Mouse (Mus musculus): ENCODE data around the gene Prkag1. TPM values are rescaled to one million over a fixed set of nuclear protein-coding genes. Genes with fewer than 3 reads are reported as not detected.

The Prkag1 gene
- polyA plus RNA-seq, 1 experiment from 2014 or later = 97.7 TPM

GRCm38 (mm10) chr15:98806809-98807770 lies 24.2 kb downstream of the Prkag1 start:
- Histone ChIP-seq H3K36me3 (peaks cover 18% of the 10 kb centered on the region), H3K4me3 (peak overlapping the region; percentile 51), H3K9me3 (replicated peaks) (no peaks in the 10 kb centered on the region), H3K27ac (peak overlapping the region; percentile 44), H3K27me3 (ENCODE audit: low read depth, poor library complexity, severe bottlenecking) (peaks cover 95% of the 10 kb centered on the region), H3K4me1 (peaks cover 49% of the 10 kb centered on the region)
- DNase-seq (ENCODE audit: low spot score) = peak; percentile 63
- 1% methylated on average over 56 of the region's 58 CpGs for WGBS

DNA sequence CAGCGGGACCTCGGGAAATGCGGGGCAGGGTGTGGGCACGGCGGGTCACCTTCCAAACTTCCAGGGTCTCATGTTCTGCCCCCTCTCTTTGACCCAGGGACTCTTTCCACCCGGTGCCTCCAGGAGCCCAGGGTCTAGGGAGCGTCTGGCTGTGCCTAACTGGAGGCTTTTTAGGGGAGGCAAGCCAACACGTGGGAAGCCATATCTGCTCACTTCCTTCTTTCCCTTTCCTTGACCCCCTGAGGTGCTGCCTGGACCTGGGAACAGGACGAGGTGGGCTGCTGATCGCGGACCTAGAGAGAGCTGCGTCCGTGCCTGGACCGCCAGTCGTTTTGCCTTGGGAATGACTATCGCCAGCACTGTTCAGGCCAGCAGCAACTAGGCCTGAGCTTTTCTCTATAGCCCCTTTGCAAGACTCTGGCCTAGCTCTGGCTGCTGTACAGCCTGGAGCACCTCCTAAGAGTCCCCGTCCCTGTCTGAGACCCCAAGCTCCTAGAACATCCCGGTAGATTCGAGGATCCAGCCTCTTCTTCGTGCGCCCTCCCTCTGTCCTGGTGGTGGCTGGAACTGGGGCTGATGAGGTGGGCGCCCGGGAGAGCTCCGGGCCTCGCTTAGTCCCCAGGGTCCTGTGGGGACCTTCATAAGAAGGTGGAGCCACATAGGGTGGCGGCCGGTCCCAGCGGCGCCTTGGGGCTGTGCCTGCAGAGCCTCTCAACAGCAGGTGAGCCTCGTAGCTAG lies 25.1 kb downstream of the Prkag1 start:
- peaks cover 100% of the 10 kb centered on the region for H3K27me3 ChIP-seq (ENCODE audit: low read depth, poor library complexity, severe bottlenecking)
- H3K27ac ChIP-seq = peak overlapping the region; percentile 59
- H3K36me3 ChIP-seq = peaks cover 10% of the 10 kb centered on the region
- H3K9me3 ChIP-seq (replicated peaks) = no peaks in the 10 kb centered on the region
- peak; percentile 55 for DNase-seq (ENCODE audit: low spot score)
- peaks cover 49% of the 10 kb centered on the region for H3K4me1 ChIP-seq
- WGBS = 3% methylated on average over 30 of the region's 30 CpGs
- H3K4me3 ChIP-seq = peak overlapping the region; percentile 51

GRCm38 (mm10) chr15:98805324-98806040 lies 25.8 kb downstream of the Prkag1 start:
- WGBS = under 1% methylated on average over 64 of the region's 64 CpGs
- Histone ChIP-seq H3K27ac (peak overlapping the region; percentile 59; the same call in 1 of the 2 replicates), H3K4me3 (peak overlapping the region; percentile 51), H3K36me3 (0 out of 2 replicates have a peak, but pooled peaks cover 3% of the 10 kb centered on the region), H3K9me3 (replicated peaks) (no peaks in the 10 kb centered on the region), H3K27me3 (ENCODE audit: low read depth, poor library complexity, severe bottlenecking) (peaks cover 100% of the 10 kb centered on the region), H3K4me1 (peaks cover 49% of the 10 kb centered on the region)
- DNase-seq (ENCODE audit: low spot score) = peak; percentile 84

- Histone ChIP-seq H3K9me3 (replicated peaks) (no peaks in the 10 kb centered on the region), H3K27ac (no peak overlapping the region), H3K4me3 (peak overlapping the region; percentile 29), H3K4me1 (peaks cover 49% of the 10 kb centered on the region), H3K36me3 (no peaks in the 10 kb centered on the region), H3K27me3 (ENCODE audit: low read depth, poor library complexity, severe bottlenecking) (peaks cover 100% of the 10 kb centered on the region)
- DNase-seq (ENCODE audit: low spot score) = peak; percentile 92
- under 1% methylated on average over 32 of the region's 32 CpGs for WGBS
Observed at GRCm38 (mm10) chr15:98804054-98804453, 27.3 kb downstream of the Prkag1 start.

- 5% methylated on average over 8 of the region's 8 CpGs for WGBS
- peaks cover 45% of the 10 kb centered on the region for H3K4me1 ChIP-seq
- DNase-seq (ENCODE audit: low spot score) = no peak
- H3K4me3 ChIP-seq = no peak overlapping the region
- no peaks in the 10 kb centered on the region for H3K36me3 ChIP-seq
- no peak overlapping the region for H3K27ac ChIP-seq
- no peaks in the 10 kb centered on the region for H3K9me3 ChIP-seq (replicated peaks)
- peaks cover 100% of the 10 kb centered on the region for H3K27me3 ChIP-seq (ENCODE audit: low read depth, poor library complexity, severe bottlenecking)
Observed at GRCm38 (mm10) chr15:98802926-98803325, 28.4 kb downstream of the Prkag1 start.

- Histone ChIP-seq H3K27me3 (ENCODE audit: low read depth, poor library complexity, severe bottlenecking) (peaks cover 100% of the 10 kb centered on the region), H3K4me1 (peaks cover 28% of the 10 kb centered on the region), H3K36me3 (no peaks in the 10 kb centered on the region), H3K27ac (no peak overlapping the region), H3K4me3 (no peak overlapping the region), H3K9me3 (replicated peaks) (no peaks in the 10 kb centered on the region)
- peak; percentile 92 for DNase-seq (ENCODE audit: low spot score)
- 10% methylated on average over 12 of the region's 12 CpGs for WGBS
Observed at GRCm38 (mm10) chr15:98799396-98799795, 31.9 kb downstream of the Prkag1 start.

GRCm38 (mm10) chr15:98798903-98799302 lies 32.4 kb downstream of the Prkag1 start:
- H3K4me3 ChIP-seq = no peak overlapping the region

DNA sequence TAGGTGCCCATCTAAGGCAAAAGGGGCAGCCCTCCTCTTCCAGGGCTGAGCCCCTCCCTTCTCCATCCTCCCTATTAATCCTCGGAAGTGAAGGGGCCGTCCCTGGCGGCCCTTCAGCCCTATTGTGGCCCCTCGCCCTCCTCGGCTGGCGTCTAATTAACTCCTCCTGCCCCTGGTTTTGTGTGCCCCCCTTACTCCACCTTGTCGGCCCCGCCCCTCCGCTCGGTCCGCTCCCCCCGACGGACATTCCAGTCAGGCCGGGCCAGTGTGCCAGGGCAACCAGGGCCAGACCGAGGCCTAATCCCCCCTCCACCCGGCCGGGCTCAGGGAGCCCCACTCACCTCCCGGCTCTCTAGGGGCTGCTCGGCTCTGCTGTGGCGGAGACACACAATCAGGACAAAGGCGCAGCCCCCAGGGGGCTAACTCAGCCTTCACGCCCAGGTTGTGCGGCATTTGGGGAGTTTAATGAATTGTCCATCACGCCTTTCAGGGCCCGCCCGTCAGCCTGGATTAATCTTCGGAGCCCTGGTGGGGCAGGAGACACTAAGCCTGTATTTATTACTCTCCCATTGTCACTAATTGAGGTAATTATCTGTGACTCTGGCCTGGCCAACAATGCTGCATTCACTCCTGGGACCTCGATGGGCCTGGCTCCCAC lies 33.4 kb downstream of the Prkag1 start:
- Histone ChIP-seq H3K4me1 (peaks cover 29% of the 10 kb centered on the region), H3K9me3 (replicated peaks) (no peaks in the 10 kb centered on the region), H3K27ac (no peak overlapping the region), H3K36me3 (no peaks in the 10 kb centered on the region), H3K27me3 (ENCODE audit: low read depth, poor library complexity, severe bottlenecking) (peaks cover 100% of the 10 kb centered on the region), H3K4me3 (peak overlapping the region; percentile 33)
- DNase-seq (ENCODE audit: low spot score) = peak; percentile 47
- WGBS = 2% methylated on average over 28 of the region's 28 CpGs

More at GRCm38 (mm10) chr15:98798903-98799302, 32.4 kb downstream of the Prkag1 start:
- peaks cover 100% of the 10 kb centered on the region for H3K27me3 ChIP-seq (ENCODE audit: low read depth, poor library complexity, severe bottlenecking)
- peaks cover 28% of the 10 kb centered on the region for H3K4me1 ChIP-seq
- 52% methylated on average over 3 of the region's 3 CpGs for WGBS
- no peak overlapping the region for H3K27ac ChIP-seq
- no peaks in the 10 kb centered on the region for H3K9me3 ChIP-seq (replicated peaks)
- H3K36me3 ChIP-seq = no peaks in the 10 kb centered on the region
- no peak for DNase-seq (ENCODE audit: low spot score)

DNA sequence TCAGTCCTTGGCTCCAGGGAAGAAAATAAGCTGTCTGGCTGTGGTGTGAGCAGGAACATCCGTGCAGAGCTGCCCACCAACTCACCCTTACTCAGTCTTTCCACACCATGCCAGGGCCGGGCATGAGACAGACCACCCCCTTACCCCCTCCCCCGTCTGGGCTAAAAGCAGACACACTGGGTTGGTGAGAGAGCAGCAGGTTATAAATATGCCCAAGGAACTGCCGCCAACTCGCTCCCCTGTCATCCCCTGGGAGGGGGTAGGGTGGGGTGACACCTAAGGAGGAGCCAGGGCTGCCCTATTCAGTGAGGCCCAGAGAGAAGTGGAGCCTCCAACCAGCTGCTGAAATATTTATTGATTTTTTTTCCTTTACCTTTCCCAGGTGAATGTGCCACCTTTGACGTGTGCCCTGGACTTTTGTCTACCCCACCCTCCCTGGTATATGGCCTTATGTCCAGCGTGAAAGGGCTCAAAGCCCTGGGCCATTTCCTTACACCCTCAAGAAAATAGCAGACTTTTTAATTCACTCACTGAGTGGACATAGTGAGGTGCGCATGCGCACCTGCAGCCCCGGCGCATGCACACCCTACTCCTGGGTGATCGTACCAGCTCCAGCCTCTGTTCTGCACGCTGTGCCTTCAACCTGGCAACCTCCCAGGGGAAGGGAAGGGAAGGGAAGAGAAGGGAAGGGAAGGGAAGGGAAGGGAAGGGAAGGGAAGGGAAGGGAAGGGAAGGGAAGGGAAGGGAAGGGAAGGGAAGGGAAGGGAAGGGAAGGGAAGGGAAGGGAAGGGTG lies 34.3 kb downstream of the Prkag1 start:
- H3K9me3 ChIP-seq (replicated peaks) = no peaks in the 10 kb centered on the region
- WGBS = 8% methylated on average over 13 of the region's 13 CpGs
- 0 out of 2 replicates have a peak overlapping the region, but pooled peaks have one; percentile 3 for H3K4me3 ChIP-seq
- no peak overlapping the region for H3K27ac ChIP-seq
- H3K4me1 ChIP-seq = peaks cover 33% of the 10 kb centered on the region
- no peak for DNase-seq (ENCODE audit: low spot score)
- H3K36me3 ChIP-seq = no peaks in the 10 kb centered on the region
- H3K27me3 ChIP-seq (ENCODE audit: low read depth, poor library complexity, severe bottlenecking) = peaks cover 100% of the 10 kb centered on the region

DNA sequence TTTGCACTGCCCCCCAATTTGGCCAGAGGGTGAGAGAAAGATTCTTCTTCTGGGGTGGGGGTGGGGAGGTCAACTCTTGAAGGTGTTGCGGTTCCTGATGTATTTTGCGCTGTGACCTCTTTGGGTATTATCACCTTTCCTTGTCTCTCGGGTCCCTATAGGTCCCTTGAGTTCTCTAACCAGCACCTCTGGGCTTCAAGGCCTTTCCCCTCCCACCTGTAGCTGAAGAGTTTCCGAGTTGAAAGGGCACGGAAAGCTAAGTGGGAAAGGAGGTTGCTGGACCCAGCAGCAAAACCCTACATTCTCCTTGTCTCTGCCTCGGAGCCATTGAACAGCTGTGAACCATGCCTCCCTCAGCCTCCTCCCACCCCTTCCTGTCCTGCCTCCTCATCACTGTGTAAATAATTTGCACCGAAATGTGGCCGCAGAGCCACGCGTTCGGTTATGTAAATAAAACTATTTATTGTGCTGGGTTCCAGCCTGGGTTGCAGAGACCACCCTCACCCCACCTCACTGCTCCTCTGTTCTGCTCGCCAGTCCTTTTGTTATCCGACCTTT lies 38.1 kb downstream of the Prkag1 start:
- H3K27ac ChIP-seq = no peak overlapping the region
- peak overlapping the region; percentile 23; the same call in 1 of the 2 replicates for H3K4me3 ChIP-seq
- no peaks in the 10 kb centered on the region for H3K9me3 ChIP-seq (replicated peaks)
- no peaks in the 10 kb centered on the region for H3K36me3 ChIP-seq
- peaks cover 44% of the 10 kb centered on the region for H3K4me1 ChIP-seq
- peaks cover 100% of the 10 kb centered on the region for H3K27me3 ChIP-seq (ENCODE audit: low read depth, poor library complexity, severe bottlenecking)
- DNase-seq (ENCODE audit: low spot score) = no peak
- WGBS = 4% methylated on average over 13 of the region's 13 CpGs
